Mouse (Mus musculus) left cerebral cortex, postnatal 4 days (tissue): ENCODE measurements at regions not wholly inside any gene's neighbourhood (a gene's known extent, or its start where the extent isn't known, plus 50 kb on each side); places are given as distances from the start of the nearest gene placed in this dataset.

Experiments
- DNase-seq: peaks from one replicate; pipeline ENCODE4 v3.0.0-alpha.2; 2022
- intact Hi-C: fragments of 180-260 bp; cut with DNase I; formaldehyde crosslinking; loops from one replicate; pipeline ENCODE4 v1.15.1; 2025

DNA sequence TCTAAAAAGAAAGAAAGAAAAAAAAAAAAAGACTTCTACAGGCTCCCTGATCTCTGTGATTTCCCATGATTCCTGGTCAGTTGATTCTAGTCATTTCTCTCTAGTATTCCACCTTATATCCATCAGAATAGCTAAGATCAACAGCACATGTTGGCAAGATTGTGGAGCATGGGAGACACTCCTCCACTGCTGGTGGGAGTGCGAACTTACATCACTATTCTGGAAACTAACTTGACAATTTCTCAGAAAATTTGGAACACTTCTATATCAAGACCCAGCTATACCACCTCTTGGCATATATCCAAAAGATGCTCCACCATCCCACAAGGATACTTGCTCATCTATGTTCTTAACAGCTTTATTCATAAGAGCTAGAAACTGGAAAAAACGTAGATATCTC, 3266.0 kb upstream of the Lrrc6 start:
- intact Hi-C loops: no loop called here

GRCm38 (mm10) chr15:69752616-69753015, 3251.9 kb upstream of the Lrrc6 start:
- DNase-seq: peak; percentile 10
- intact Hi-C loops: no loop called here

More for the DNA sequence above, 3266.0 kb upstream of the Lrrc6 start:
- no peak for DNase-seq

GRCm38 (mm10) chr15:69714680-69715079, 3214.0 kb upstream of the Lrrc6 start:
- peak; percentile 3 for DNase-seq
- intact Hi-C loops: no loop called here

DNA sequence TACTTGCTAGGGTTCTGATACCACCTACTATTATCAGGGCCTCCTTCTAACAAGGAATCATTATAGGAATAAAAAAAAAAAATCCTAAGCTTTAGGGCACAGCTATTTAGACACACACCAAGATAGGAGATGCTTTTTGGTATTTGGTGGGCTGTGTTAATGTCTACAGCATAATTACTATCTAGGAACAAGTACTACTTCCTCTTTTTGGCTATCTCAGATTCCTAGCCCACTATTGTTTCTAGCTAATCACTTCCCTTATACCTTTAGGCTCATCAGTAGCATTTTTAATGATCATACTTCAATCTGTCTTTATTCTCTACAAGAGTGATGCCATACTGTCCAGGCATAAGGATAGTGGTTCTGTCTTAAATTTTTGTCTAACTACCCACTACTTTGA, 3213.2 kb upstream of the Lrrc6 start:
- intact Hi-C loops: no loop called here
- no peak for DNase-seq

DNA sequence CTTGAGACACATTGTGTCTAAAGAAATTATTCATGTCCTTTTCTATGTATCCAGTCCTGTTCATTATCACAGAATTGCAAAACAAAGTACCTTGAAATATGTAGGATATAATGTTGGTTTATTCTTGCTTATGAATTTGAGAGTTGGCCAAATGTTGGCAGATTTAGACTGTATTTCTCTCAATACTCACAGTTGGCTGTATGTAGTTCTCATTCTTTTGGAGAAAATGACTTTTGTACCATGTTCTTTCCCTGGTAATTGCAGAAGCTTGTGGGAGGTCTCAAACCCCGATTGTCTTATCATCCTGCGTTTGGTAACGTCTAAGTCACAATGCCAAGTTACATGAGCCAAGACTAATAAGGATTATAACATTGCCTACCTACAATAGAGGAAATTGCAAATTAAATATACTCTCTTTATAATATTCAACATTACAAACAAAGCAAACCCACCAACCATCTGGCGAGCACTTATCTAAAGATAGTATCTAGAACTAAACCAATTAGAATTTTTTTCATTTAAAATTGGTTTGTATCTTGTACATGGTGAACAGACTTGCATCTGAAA, 3195.0 kb upstream of the Lrrc6 start:
- intact Hi-C loops: no loop called here
- DNase-seq: no peak

DNA sequence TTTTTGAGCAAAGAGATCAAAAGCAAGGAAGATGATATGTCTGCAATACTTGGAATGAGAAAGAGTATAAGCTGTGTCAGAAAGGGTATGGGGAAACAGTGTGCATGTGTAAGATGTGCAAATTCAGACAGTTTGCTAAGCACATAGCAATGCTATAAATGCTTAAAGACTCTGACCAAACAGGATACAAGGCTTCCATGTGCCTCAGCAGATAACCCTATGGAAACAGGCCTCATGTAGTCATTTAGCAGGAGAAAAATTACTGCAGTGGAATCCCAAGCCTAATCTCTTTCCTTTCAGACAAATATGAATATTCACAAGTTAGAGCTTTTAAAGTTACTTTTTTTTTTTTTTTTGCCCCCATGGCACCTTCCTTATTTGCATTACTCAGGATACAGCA, 3189.8 kb upstream of the Lrrc6 start:
- intact Hi-C loops: no loop called here
- DNase-seq: no peak
